Mouse (Mus musculus) stomach, postnatal 0 days (tissue): ENCODE results near the gene Naa35.

Source experiments
- CTCF ChIP-seq: IDR thresholded peaks from 2 replicates; pipeline ENCODE4 v1.5.1; 2016; ENCODE audit warnings: antibody characterized with exemption, low read depth, mild to moderate bottlenecking, moderate library complexity
- EP300 ChIP-seq: optimal IDR thresholded peaks from 2 replicates; pipeline ENCODE3; 2016; ENCODE audit warnings: antibody characterized with exemption

- TF ChIP-seq CTCF (no peak), EP300 (no peak)
Observed at GRCm38 (mm10) chr13:59637800-59638199, 52.7 kb downstream of the Naa35 start.
